Mouse (Mus musculus) adrenal gland, adult 18-20 months (tissue): Measurements from ENCODE around the gene Gm13691. TPM values are rescaled to one million over a fixed set of nuclear protein-coding genes. Genes with fewer than 3 reads are reported as not detected.
"Not testable (repeated sequence)": the region's sequence is repeated elsewhere in the genome, so short reads cannot be mapped to it uniquely, and the experiment has no call there.

Experiments used
- DNase-seq, 2 experiments: peaks; one replicate each; pipeline ENCODE4 v3.0.0; 2021 to 2022; ENCODE audit warnings: low spot score in 2 of 2
- long read RNA-seq, 2 experiments: library from polyadenylated mRNA; stranded (forward); transcript quantifications; one replicate each; pipeline ENCODE4 v2.0.0; 2021
- total RNA-seq, 2 experiments: library from RNA; stranded (reverse); gene quantifications; 1 replicate in 1 of 2; 2 replicates in 1 of 2; pipeline ENCODE4 v1.2.3; 2021

Gene Gm13691
- total RNA-seq, result 1 to 10 TPM; 1.3 to 1.4 TPM
- long read RNA-seq, experiment 1, result 0 reads
- long read RNA-seq, experiment 2, result 0 reads

DNA sequence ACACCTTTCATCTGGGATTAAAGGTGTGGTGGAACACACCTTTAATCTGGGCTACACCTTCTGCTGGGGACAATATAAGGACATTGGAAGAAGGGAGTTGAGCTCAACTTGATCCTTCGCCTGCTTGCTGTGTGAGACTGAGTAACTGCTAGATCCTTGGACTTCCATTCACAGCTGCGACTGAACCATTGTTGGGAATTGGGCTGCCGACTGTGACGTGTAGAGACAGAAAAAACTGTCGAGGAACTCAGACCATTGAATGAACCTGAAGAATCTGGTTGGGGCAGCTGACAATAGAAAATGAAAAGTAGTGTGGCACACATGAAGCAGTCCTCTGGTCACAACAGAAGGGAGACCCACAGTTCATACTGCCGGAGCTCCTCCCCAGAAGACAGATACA is at the start of gene Gm13691:
Gm13691 (plus strand) TSS at position 301 of the 400 bp plus-strand sequence.
- not testable (repeated sequence) for DNase-seq

DNA sequence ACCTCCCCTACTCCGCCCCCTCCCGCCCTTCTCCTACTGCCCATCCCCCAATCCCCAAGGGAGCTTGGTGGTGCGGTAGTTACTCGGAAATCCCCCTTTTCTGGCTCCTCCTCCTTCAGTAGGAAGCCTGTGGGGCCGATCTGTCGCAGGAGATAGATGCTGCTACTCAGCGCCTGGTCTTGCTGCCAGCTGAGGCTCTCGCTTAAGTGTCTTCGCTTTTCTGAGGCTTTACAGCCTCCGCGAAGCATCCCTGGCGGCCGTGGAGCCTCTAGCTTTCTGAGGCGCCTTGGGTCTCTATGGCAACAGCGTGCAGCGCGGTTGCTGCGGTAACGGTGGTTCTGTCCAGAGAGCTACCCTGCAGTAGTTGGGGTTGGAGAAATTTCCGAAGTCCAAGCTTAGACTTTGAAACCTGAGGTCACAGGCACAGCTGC is 49.4 kb upstream of the Gm13691 start, which contains the start of gene Zswim2:
Zswim2 (minus strand) TSS at position 298 of the 431 bp plus-strand sequence.
- DNase-seq, result no peak

DNA sequence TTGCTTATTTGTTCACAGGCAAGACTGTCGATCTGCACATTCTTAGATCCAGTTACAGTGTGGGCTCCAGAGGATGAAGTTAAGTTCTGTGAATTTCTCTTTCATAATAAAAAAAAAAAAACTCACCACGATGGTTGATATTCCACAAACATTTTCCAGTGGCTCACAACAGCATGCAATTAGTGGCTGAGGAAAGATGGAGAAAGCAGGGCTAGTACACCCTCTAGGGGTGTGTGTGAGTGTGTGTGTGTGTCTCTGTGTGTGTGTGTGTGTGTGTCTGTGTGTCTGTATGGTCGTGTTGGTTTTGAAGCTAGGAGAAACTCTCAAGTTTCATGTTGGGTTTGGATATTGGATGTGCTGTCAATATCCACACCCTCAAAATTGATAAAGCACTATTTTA is 49.0 kb upstream of the Gm13691 start:
- DNase-seq, result no peak

DNA sequence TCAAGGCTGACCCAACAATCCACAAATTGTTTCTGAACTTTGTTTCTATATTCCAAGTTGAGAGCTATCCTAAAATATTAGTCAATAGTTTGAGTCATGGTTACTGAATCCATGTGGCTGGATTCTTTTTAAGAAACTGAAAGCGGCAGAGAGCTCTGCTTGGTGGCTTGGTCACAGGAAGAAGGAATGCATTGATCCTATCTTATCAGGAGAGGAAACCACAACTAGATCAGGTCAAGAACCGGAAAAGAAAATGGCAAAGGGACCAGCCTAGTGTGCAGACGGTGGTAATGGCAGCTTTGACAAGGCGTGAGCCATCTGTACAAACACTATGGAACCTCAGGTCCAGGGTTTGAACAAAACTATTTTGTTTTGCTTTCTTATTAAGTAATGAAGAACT is 48.6 kb upstream of the Gm13691 start:
- no peak for DNase-seq

DNA sequence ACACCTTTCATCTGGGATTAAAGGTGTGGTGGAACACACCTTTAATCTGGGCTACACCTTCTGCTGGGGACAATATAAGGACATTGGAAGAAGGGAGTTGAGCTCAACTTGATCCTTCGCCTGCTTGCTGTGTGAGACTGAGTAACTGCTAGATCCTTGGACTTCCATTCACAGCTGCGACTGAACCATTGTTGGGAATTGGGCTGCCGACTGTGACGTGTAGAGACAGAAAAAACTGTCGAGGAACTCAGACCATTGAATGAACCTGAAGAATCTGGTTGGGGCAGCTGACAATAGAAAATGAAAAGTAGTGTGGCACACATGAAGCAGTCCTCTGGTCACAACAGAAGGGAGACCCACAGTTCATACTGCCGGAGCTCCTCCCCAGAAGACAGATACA is 35.0 kb upstream of the Gm13691 start, which contains the start of gene Gm13698:
Gm13698 (plus strand) TSS at position 301 of the 400 bp plus-strand sequence.
- not testable (repeated sequence) for DNase-seq

DNA sequence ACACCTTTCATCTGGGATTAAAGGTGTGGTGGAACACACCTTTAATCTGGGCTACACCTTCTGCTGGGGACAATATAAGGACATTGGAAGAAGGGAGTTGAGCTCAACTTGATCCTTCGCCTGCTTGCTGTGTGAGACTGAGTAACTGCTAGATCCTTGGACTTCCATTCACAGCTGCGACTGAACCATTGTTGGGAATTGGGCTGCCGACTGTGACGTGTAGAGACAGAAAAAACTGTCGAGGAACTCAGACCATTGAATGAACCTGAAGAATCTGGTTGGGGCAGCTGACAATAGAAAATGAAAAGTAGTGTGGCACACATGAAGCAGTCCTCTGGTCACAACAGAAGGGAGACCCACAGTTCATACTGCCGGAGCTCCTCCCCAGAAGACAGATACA is 29.1 kb upstream of the Gm13691 start, which contains the start of gene Gm13693:
Gm13693 (plus strand) TSS at position 301 of the 400 bp plus-strand sequence.
- DNase-seq, result not testable (repeated sequence)

DNA sequence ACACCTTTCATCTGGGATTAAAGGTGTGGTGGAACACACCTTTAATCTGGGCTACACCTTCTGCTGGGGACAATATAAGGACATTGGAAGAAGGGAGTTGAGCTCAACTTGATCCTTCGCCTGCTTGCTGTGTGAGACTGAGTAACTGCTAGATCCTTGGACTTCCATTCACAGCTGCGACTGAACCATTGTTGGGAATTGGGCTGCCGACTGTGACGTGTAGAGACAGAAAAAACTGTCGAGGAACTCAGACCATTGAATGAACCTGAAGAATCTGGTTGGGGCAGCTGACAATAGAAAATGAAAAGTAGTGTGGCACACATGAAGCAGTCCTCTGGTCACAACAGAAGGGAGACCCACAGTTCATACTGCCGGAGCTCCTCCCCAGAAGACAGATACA is 23.3 kb upstream of the Gm13691 start, which contains the start of gene Gm13695:
Gm13695 (plus strand) TSS at position 301 of the 400 bp plus-strand sequence.
- not testable (repeated sequence) for DNase-seq

DNA sequence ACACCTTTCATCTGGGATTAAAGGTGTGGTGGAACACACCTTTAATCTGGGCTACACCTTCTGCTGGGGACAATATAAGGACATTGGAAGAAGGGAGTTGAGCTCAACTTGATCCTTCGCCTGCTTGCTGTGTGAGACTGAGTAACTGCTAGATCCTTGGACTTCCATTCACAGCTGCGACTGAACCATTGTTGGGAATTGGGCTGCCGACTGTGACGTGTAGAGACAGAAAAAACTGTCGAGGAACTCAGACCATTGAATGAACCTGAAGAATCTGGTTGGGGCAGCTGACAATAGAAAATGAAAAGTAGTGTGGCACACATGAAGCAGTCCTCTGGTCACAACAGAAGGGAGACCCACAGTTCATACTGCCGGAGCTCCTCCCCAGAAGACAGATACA is 17.5 kb upstream of the Gm13691 start, which contains the start of gene Gm13696:
Gm13696 (plus strand) TSS at position 301 of the 400 bp plus-strand sequence.
- DNase-seq, result not testable (repeated sequence)

DNA sequence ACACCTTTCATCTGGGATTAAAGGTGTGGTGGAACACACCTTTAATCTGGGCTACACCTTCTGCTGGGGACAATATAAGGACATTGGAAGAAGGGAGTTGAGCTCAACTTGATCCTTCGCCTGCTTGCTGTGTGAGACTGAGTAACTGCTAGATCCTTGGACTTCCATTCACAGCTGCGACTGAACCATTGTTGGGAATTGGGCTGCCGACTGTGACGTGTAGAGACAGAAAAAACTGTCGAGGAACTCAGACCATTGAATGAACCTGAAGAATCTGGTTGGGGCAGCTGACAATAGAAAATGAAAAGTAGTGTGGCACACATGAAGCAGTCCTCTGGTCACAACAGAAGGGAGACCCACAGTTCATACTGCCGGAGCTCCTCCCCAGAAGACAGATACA is 11.7 kb upstream of the Gm13691 start, which contains the start of gene Gm13694:
Gm13694 (plus strand) TSS at position 301 of the 400 bp plus-strand sequence.
- not testable (repeated sequence) for DNase-seq

DNA sequence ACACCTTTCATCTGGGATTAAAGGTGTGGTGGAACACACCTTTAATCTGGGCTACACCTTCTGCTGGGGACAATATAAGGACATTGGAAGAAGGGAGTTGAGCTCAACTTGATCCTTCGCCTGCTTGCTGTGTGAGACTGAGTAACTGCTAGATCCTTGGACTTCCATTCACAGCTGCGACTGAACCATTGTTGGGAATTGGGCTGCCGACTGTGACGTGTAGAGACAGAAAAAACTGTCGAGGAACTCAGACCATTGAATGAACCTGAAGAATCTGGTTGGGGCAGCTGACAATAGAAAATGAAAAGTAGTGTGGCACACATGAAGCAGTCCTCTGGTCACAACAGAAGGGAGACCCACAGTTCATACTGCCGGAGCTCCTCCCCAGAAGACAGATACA is 5.9 kb upstream of the Gm13691 start, which contains the start of gene Gm13697:
Gm13697 (plus strand) TSS at position 301 of the 400 bp plus-strand sequence.
- DNase-seq, result not testable (repeated sequence)

DNA sequence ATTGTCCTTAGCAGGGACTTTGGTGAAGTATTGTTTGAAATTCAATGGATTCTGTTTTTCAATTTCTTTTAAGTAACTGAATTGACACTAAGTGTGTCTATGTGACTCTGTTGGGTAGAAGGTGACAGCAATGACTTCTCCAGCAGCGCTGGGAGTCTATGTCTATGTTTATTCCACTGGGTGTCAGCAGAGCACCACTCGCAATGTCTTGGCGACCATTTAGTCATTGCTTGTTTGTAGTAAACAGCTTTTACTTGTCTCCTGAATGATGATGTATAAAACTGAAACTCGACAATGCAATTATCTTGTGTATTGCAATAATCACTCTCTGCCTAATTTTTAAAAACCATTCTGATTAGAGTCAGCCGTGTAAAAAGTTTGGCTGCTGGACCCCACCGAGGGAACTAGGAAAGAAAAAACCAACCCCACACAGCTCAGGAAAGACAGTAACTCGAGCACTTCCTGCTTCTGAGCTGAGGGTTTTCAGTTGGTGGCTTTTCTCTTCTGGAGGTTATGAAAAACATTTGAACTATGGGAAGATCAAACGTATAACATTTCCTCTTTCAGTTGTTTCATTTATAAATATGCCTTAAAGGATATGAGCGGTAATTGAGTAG is 3.4 kb downstream of the Gm13691 start:
- not testable (repeated sequence) for DNase-seq

DNA sequence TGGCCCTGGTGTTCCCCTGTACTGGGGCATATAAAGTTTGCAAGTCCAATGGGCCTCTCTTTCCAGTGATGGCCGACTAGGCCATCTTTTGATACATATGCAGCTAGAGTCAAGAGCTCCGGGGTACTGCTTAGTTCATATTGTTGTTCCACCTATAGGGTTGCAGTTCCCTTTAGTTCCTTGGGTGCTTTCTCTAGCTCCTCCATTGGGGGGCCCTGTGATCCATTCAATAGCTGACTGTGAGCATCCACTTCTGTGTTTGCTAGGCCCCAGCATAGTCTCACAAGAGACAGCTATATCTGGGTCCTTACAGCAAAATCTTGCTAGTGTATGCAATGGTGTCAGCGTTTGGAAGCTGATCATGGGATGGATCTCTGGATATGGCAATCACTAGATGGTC is 4.2 kb downstream of the Gm13691 start:
- DNase-seq, result not testable (repeated sequence)

DNA sequence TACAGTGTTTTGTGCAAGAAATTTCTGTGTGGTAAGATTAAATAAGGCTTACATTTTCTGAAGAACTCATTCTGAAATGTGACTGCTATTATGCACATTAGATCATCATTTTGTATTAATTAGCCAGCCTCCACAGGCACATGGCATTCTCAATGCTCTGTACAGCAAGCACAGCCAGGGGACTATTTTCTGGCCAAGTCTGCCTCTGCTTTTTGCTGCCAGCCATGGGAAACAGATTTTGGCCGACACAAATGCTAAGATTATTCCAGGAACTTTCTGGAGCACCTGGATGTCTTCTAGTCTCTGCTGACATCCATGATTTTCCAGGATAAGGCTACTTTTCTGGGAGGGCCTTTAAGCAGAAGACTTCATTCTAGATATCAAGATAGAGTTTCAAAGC is 18.6 kb downstream of the Gm13691 start:
- DNase-seq, result no peak

DNA sequence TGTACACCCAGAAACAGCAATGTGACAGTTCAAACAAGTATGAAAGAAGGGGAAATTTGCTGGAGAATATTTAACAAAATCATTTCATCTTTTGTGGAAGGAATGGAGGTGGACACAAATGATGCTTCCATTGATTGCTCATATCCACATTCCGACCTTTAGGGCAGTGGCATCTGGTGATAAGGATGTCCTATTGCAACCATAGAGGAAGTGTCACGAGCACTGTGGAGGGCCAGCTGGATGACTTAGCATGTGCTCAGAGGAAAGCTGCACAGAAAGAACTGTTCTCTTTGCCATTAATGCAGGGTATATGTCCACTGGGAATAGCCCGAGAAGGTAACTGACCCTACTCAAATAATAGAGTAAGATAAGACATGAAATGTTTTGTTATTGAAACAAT is 19.5 kb downstream of the Gm13691 start:
- no peak for DNase-seq

DNA sequence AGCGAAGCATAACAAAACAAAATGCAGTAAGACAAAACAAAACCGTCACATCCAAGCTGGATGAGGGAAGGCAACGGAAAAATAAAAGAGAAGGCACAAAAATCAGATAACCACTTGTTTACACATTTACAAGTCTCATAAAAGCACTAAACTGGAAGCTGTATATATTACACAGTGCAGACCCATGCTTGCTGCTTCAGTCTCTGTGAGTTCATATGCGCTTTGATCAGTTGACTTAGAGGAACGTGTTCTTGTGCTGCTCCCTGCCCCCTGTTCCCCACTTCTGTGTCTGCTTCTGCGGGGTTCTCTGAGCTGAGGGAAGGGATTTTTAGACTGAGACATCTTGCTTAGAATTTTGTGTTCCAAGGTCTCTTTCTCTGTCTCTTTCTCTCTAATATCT is 24.2 kb downstream of the Gm13691 start:
- DNase-seq, result no peak

DNA sequence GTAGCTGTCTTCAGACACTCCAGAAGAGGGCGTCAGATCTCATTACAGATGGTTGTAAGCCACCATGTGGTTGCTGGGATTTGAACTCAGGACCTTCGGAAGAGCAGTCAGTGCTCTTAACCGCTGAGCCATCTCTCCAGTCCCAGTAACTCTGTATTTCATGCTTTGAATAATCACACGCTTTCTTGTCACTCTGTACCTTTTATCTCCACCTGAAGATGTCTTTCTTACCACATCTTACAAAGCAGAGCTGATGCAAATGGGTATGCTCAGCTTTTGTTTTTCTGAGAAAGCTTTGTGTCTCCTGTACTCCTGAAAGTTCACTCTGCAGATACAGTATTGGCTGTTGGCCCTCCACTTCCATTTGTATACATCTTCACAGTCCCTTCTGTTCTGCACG is 25.9 kb downstream of the Gm13691 start:
- not testable (repeated sequence) for DNase-seq

DNA sequence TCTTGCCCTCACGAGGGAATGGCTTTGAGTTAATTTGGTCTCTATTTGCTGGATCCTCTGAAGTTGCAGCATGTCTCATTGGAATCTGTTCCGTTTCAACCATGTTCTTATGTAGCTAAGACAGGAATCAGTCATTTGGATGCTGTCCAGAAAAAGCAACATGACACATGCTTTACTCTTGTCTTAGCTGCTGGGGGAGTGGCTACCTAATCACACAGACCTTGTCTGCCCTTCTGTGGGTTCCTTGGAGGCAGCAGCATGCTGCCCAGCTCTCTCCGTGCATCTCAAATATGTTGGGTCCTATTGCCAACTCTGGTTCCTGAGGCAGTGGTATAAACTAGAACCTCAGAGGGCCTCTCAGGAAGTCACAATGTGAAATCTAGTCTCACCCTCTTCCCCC is 28.0 kb downstream of the Gm13691 start:
- DNase-seq, result no peak

DNA sequence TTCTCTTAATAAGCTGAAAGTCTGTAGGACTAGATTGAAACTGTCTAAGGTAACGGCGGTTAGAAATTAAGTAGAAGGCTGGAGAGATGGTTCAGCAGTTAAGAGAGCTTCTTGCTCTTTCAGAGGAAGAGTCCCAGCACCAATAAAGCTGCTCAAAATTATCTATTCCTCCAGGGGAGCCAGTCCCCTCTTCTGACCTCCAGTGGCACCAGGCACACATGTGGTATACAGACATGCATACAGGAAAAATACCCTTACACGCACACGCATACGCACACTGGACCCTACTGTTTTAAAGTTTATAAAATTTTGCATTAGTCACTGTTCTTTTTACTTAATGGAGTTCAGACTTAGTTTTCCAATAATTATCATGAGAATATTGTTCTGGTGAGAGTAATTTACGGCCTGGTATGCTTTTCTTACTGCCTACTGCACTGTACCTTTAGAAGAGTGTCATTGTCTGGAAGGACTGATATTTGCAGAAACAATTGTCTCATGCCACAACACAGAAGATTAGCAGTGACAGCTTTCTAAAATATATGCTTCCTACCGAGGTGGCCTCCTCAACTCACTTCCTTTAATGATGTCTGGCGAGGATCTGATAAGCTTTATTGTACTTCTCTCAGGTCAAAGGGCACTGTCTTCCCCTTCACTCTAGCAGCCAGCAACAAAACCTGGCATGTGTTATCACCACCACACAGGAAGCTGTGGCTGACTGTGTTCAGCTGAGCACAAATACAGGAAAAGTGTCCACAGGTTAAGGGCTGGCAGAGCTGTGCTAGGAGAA is 29.4 kb downstream of the Gm13691 start:
- DNase-seq, result no peak

DNA sequence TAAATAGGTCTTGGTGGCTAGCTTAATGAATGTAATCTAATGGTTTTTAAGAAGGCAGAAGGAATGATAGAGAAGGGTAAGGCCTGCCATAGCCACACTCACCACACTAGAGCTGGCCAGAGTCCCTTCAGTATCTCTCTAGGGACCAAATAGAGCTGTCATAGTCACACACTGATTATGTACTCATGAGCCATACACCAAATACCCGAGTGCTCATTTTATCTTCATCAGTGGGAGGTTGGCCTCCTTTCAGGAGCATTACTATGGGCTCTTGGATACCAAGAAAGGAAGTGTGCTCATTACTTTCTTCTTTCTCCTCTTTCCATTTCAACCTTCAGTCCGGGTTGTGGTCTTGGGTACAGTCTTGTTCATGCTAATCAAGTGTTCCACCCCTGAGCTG is 31.6 kb downstream of the Gm13691 start:
- DNase-seq, result no peak

DNA sequence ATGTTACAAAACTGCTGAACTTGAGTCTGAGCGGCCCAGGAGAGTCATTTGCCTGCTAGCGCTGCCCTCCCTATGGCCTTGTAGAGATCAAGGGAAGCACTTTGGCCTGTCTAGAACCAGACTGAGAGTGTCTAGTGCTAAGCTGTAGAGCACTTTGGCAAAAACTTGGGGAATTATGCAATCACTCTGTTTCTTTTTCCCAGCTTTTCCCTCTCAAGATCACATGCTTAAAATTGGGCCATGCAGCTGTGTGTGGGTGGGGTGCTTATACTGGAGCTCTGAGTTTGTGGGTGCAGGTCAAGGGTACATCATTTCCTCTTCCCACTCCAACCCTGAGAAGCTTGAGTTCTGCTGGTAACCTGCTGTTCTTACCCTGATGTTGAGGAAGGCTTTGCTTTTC is 32.6 kb downstream of the Gm13691 start:
- no peak for DNase-seq

DNA sequence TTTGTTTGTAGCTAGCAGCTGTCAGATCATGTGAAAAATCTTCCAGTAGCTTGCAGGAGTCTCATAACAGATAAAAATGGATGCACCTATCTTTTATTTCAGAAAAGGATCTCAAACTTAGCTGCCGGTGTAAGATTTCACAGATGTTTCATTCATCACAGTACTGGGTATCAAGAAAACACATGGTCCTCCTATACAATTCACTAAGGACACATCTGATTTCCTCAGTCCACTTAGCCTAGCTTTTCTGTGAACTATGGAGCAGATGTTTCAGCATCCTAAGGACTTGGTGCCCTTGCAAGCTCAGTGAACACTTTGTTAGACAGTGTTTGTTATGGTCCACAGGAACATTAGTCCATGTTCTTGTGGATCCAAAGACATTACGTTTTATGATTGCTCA is 33.0 kb downstream of the Gm13691 start:
- no peak for DNase-seq

DNA sequence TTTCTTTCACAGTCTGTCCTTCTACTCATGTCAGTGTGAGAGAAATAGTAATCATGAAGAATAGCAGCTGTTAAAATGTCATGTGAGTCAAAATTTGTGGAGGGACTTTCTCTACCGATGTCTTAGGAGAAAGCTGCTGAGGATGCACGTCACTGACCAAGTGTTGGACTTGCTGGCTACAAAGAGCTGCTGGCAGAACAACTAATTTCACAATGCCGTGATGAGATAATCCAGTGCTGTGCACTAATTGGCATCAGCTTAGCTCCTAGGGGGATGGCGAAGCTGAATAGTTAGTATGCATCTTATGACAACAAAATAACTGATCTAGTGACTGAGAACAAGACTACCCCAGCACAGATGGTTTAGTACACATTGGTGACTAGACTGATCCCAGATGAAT is 34.9 kb downstream of the Gm13691 start:
- no peak for DNase-seq
